Mouse (Mus musculus) brain, embryonic 14.5 days (tissue): ENCODE data around the gene Cpped1.

Experiments used
- CTCF ChIP-seq: fragments of 200-500 bp; IDR thresholded peaks from 2 replicates; pipeline ENCODE4 v1.5.1; 2012; ENCODE audit warnings: inconsistent platforms, mild to moderate bottlenecking, moderate library complexity, borderline replicate concordance; ENCODE audit not compliant: insufficient read depth, insufficient read length; ENCODE audit errors: extremely low read depth
- POLR2A ChIP-seq: fragments of 200-500 bp; IDR thresholded peaks from 2 replicates; pipeline ENCODE4 v1.6.1; 2012; ENCODE audit warnings: mild to moderate bottlenecking, inconsistent platforms, borderline replicate concordance; ENCODE audit not compliant: poor library complexity, insufficient read depth, insufficient read length, severe bottlenecking; ENCODE audit errors: extremely low read depth

DNA sequence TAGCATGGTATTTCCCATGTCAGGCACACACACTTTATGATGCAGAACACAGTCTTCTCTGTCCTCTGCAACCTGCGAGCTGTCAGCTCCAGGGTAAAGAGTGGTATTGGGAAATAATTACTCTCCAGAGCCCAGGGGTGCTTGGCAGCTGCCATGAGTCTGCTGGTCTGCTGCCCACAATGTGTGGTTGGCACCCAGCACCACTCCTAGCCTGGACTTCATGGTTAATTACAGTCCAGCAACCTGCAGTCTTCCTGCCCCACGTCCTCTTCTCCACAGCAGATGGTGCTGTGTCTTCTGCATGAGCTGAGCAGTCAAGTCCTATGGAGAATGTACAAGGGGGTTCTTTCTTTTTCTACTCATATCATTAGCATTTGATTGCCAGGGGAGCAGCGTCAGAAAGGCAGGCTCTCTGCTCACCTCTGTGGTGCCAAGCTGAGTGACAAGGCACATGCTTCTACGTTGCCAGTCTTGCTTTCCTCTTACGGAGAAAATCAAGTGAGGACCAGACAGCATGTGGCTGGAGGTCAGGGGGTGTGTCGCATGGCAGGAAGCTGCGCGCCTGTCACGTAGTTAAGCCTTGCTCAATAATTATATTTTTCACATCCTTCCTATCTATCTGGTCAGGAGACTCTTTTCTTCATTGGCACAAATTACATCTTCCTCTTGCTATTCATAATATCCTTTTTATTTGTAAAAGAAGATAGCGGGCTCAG lies 94.2 kb downstream of the Cpped1 start:
- TF ChIP-seq POLR2A (no peak), CTCF (no peak)
